Mouse (Mus musculus) cerebellum, postnatal 36 days (tissue): Measurements from ENCODE around the gene Slc25a51.
"Not testable (repeated sequence)": the region's sequence is repeated elsewhere in the genome, so short reads cannot be mapped to it uniquely, and the experiment has no call there.

Experiments used
- DNase-seq, 2 experiments: peaks; one replicate each; pipeline ENCODE4 v3.0.0; 2021 to 2022; ENCODE audit warnings: mixed read lengths in 2 of 2

Slc25a51 gene

DNA sequence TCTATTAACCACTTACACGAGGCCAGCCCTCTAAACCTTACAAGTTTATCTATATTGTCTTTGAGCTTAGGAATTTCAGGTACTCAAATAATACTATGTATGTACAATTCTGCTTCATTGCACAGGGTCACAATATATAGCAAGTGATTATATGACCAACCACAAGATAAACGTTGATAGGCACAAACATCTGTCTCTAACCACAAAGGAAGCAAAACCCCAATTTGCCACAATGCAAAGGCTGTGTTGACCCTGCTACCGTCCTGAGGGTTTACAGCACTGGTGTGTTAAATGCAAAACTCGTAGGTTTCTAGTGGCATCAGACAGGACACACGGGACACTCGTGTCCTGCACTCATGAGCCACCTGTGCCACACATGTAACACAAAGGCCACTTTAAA lies 12.4 kb downstream of the Slc25a51 start:
- not testable (repeated sequence) for DNase-seq

DNA sequence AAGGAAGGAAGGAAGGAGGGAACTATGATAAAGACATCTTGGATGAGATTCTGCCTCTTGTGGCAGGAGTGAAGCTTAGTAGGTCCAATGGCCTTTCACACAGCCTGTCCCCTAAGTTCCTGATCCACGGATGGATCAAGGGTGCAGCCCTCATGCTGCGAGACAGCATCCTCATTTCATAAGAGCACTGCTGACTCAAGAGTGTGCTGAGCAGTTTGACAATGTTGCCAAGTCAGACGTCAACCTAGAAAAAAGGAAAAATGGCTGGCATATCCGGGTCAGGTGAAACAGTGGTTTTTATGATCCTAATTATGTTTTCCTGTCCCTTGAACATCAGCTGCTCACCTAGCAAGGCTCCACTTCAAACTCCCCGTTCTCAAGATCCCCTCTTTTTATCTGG lies 14.9 kb downstream of the Slc25a51 start:
- DNase-seq, result no peak

DNA sequence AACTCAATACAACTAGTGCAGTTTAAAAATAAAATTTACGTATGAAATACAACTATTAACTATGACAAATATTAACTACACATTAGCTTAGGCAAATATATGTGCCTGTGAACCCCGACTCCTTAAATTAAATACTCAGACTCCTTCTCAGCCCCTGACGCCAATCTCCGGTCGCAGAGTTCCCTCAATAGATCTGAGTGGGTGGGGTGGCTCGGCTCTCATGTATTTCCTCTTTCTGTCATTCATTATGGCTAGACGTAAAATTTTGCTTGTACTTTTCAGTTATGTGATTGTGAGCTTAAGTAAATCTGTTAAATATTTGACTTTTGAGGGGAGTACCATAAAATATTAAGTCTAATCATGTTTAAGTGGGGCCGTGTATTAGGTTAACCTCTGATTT lies 15.6 kb downstream of the Slc25a51 start:
- DNase-seq, result no peak

DNA sequence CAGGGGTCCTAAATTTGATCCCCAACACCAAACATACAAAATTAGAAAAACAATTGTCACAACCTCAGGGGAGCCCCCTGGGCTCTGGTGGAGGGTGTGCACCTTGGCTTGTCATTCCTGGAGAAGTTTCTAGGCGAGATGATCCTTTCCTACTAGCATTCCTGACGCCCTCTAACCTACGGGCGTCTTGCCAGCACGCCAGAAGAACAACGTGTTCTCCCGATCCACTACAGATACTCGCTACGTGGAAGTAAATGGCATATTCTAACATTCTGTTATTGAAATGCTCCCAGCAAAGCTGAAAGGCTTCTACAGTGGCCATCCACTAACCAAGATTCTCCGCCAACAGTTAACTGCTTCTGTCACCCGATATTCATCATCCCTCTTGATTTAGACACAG lies 16.0 kb downstream of the Slc25a51 start:
- no peak for DNase-seq

DNA sequence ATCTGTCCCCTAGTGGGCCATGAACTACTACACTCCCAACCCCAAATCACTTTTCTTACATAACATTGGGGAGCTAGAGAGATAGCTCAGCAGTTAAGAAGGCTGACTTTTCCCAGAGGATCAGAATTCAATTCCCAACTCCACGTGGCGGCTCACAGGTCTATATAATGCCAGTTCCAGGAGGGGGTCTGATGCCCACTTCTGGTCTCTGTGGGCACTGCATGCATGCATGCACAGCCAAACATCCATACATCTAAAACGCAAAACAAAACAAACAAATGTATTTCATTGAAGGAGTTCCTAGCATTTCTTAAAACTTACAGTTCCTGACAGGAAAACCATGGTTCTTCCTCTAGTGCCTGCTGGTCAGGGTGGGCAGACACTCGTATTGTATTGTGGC lies 16.5 kb downstream of the Slc25a51 start:
- DNase-seq, result no peak

DNA sequence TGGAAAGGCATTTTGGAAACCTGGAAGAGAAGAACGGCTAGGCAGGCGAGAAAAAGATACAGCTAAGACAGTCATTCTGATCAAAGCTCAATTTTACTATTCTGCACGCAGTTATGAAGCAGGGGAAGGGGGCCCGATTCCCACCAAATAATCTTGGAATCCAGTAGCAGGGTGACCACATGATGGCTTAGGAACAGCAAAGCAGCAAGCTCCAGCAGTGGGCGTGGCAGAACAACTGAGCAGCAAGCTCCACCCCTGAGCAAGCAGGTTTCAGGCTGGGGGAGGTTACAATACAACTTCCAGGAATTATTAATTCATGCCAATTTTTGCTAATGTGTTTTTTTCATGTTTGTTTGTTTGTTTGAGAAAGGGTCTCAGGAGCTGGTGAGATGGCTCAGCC lies 21.3 kb downstream of the Slc25a51 start:
- DNase-seq, result not testable (repeated sequence)

DNA sequence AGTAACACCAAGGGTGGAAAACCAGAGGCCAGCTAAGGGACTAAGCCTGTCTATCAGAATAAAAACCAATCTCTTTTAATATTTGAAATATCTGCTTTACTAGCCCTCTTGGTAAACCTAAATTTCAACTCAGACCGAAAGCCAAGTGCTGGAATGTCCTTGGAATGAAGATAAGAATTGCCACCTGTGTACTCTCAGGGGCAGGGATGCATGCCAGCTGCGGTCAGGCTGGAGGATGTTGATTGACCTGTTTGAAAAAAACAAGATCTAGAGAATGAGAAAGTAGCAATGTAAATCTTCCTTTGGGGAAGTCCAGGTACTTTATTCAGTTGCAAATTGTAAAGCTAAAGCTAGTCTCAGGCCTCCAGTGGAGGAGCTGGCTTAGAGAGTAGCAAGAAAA lies 26.4 kb downstream of the Slc25a51 start:
- DNase-seq, result not testable (repeated sequence)

DNA sequence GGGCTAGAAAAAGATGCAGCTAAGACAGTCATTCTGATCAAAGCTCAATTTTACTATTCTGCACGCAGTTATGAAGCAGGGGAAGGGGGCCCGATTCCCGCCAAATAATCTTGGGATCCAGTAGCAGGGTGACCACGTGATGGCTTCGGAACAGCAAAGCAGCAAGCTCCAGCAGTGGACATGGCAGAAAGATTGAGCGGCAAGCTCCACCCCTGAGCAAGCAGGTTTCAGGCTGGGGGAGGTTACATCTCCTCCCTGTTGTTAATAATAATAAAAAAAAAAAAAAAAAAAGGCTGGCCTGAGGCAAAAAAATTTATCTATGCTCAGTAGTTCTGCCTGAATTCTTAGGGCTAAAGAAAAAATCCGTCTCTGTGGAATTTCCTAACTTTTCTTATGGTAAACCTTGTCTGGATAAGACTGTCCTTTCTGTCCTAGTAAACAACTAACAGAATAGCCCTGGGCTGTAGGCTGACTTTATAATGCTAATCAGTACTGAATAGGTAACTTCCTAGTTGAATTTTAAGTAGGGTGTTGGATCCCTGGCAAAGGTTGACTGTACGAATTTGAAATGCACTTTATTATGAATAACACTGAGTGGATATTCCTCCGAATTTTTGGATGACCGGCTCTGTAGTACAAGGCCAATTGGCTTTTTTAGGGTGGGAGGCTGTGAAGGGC lies 27.5 kb downstream of the Slc25a51 start:
- not testable (repeated sequence) for DNase-seq

DNA sequence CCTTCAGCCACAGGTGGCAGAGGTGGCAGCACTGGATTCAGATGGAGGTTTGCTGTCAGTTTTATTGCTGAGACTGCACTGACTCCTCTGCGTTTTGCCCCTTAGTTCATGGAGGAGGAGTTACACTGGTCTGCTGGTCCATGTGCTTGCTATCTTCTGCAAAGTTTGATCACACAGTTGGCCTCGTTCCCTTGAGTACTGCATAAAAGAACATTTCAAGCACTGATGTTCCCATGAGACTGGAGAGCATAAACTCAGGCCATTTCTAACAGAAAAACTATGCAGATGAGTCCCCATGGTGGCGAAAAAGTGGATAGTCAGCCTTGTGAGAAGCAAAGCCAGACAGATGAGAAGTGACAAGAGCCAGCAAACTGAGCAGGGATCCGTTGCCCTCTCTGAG lies 32.0 kb downstream of the Slc25a51 start:
- DNase-seq, result no peak

DNA sequence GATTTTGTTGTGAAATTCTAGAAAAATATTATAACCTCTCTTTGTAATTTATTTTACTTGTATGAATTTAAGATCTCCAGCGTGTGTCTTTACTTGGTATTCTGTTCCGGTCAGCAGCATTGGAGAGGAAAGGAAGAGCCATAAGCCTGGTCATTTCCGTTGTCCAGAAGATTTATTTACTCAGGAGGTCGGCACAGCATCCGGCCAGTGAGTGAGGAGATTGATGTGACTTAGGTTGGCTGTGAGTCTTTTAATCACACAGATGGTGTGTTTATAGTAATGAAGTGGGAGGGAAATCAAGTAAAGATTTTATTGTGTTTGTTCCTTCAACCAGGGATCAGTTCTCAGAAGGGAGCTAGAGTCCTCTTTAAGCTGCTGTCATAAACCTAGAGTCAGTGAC lies 33.7 kb downstream of the Slc25a51 start:
- DNase-seq, result no peak

DNA sequence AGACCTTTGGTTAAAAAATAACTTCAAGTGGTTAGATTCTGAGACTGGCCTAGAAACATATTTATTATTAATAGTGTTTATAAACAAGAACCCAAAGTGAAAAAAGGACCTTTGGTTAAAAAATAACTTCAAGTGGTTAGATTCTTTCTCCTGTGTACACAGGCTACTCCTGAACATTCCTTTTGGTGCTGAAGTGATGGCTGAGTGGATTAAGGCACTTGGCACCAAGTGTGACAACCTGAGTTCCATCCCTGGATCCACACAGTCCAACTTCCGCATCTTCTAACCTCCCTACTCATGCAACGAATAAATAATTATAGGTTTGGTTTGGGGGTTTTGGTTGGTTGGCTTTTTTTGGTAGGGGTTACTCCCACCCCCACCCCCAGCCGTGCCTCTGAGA lies 37.3 kb downstream of the Slc25a51 start:
- no peak for DNase-seq

DNA sequence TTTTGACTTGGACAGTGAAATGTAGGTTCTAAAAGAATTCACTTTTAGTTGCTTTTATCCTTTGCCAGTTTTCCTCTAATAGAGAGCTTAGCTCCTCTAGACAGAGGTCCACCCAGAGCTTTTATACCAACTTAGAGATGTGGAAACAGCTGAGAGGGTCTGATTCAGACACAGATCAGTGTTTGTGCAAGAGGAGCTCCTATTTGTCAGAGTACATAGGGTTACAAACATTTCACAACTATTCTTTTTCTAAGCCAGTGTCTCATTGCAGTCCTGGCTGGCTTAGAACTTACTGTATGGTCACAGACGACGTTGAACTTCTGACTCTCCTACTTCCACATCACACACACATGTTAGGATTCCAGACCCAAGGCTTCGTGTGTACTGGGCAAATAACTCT lies 51.9 kb downstream of the Slc25a51 start:
- no peak for DNase-seq
